Mouse (Mus musculus) small intestine, adult 2 months (tissue): Measurements from ENCODE around the gene Ush1c.

Experiments used
- CTCF ChIP-seq: fragments of 200-500 bp; IDR thresholded peaks from 2 replicates; pipeline ENCODE4 v1.5.1; 2012; ENCODE audit warnings: low read depth, mild to moderate bottlenecking, control low read depth, inconsistent platforms, low read length, moderate library complexity, mixed read lengths; ENCODE audit not compliant: insufficient replicate concordance, insufficient read length; ENCODE audit errors: extremely low read depth
- POLR2A ChIP-seq: fragments of 200-500 bp; IDR thresholded peaks from 2 replicates; pipeline ENCODE4 v1.6.1; 2012; ENCODE audit warnings: low read depth, mild to moderate bottlenecking, control low read depth, inconsistent platforms, low read length, moderate library complexity

DNA sequence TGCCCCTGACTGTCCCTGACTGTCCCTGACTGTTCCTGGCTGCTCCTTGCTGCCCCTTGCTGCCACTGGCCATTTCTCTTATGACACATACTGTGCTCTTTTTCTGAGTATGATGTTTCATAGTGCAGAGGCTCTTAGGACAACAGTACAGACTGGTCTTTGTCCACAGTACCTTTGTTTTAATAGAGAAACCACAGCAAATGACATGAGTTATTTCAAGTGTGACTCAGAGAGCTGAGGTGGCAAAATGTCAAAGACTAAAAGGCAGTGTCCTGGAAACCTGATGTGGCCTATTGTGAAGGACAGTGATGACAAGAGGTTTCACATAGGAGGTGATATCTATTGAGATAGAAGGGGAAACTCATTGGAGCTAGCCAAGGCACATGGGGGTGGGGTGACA, 8.6 kb upstream of the Ush1c start:
- TF ChIP-seq CTCF = no peak
- no peak for TF ChIP-seq POLR2A
